Mouse (Mus musculus) neural tube, embryonic 12.5 days (tissue): Measurements from ENCODE around the gene Jpt2. TPM values are rescaled to one million over a fixed set of nuclear protein-coding genes. Genes with fewer than 3 reads are reported as not detected.
"Not testable (repeated sequence)": the region's sequence is repeated elsewhere in the genome, so short reads cannot be mapped to it uniquely, and the experiment has no call there.

Experiments used
- ATAC-seq: fragments of 200-750 bp; cut with Nextera tagmentation; 2 replicates; pipeline ENCODE4 v1.8.0; 2017; ENCODE audit warnings: low read depth, mild to moderate bottlenecking, moderate TSS enrichment, moderate library complexity; ENCODE audit not compliant: low FRiP score
- H3K27ac ChIP-seq: fragments of 300-500 bp; sonication (generic); 2 replicates; pipeline ENCODE4 v1.5.1; 2016
- H3K27me3 ChIP-seq: fragments of 300-500 bp; sonication (generic); replicated peaks from 2 replicates; pipeline ENCODE4 v1.6.1; 2016; ENCODE audit warnings: mild to moderate bottlenecking
- H3K36me3 ChIP-seq: fragments of 300-500 bp; sonication (generic); 2 replicates; pipeline ENCODE4 v1.6.1; 2016; ENCODE audit warnings: mild to moderate bottlenecking
- H3K4me1 ChIP-seq: fragments of 300-500 bp; sonication (generic); 2 replicates; pipeline ENCODE4 v1.6.1; 2016
- H3K4me2 ChIP-seq: fragments of 300-500 bp; sonication (generic); replicated peaks from 2 replicates; pipeline ENCODE4 v1.6.1; 2016; ENCODE audit warnings: mild to moderate bottlenecking
- H3K4me3 ChIP-seq: fragments of 300-500 bp; sonication (generic); 2 replicates; pipeline ENCODE4 v1.5.1; 2016
- H3K9ac ChIP-seq: fragments of 300-500 bp; sonication (generic); 2 replicates; pipeline ENCODE4 v1.6.1; 2016; ENCODE audit warnings: mild to moderate bottlenecking
- H3K9me3 ChIP-seq: fragments of 300-500 bp; sonication (generic); 2 replicates; pipeline ENCODE4 v1.6.1; 2016; ENCODE audit warnings: mild to moderate bottlenecking
- WGBS: fragments of 180-500 bp; shearing (Covaris S2); methylation state at CpG from one replicate; pipeline ENCODE4 v1.1.7; 2016; 5-methylcytosine and 5-hydroxymethylcytosine counted together
- polyA plus RNA-seq: library from polyadenylated mRNA; unstranded; fragments of >200 nt; fragmentation: Nextera tagmentation; extraction: Ambion mirVana; gene quantifications from 2 replicates; pipeline ENCODE4 v1.2.1, GENCODE M21; 2016

Gene Jpt2
- 183 TPM in 2 replicates for polyA plus RNA-seq

DNA sequence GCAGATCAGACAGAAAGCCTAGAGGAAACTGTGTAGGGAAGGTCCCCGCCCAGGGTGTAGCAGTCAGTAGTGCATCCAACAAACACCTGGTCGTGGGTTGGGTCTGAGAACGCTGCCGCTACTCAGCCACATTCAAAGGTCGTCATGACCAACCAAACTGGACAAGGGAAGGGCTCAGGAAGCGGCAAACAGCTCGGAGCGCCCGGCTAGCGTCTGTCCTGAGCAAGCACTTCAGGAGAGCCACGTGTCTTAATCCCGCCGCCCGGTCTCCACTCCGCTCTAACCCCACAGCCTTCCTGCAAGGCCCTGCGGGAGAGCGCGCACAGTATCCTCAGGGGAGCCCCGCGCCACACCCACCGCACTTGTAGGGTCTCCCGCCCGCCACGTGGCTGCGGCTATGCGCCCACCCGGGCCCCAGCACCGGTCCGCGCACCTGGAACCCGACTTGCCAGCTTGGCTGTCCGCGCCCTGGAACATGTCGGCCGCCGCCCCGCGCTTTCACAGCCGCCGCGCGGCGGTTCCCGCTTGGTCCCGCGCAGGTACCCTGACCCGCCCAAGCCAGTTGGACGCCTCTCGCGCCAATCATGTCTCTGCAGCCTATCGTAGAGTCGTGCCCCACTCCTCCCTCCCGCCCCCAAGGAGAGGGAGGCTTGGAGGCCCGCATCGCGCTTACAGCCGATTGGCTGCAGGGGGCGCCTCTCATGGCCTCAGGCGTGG, at the start of gene Jpt2:
Gene Jpt2, minus strand, starts transcription at position 555 of the 717 bp plus-strand sequence.
- under 1% methylated on average over 59 of the region's 59 CpGs for WGBS
- H3K36me3 ChIP-seq, result peaks cover 41% of the 10 kb centered on the region
- H3K4me1 ChIP-seq, result peaks cover 12% of the 10 kb centered on the region
- peak within 1 kb of the TSS; percentile 68 for H3K9ac ChIP-seq
- no peaks in the 10 kb centered on the region for H3K27me3 ChIP-seq
- peak within 1 kb of the TSS; percentile 32; the same call in 1 of the 2 replicates for H3K27ac ChIP-seq
- peak within 1 kb of the TSS; percentile 64 for H3K4me2 ChIP-seq
- ATAC-seq, result peak; percentile 100
- H3K4me3 ChIP-seq, result peak within 1 kb of the TSS; percentile 74
- no peaks in the 10 kb centered on the region for H3K9me3 ChIP-seq

DNA sequence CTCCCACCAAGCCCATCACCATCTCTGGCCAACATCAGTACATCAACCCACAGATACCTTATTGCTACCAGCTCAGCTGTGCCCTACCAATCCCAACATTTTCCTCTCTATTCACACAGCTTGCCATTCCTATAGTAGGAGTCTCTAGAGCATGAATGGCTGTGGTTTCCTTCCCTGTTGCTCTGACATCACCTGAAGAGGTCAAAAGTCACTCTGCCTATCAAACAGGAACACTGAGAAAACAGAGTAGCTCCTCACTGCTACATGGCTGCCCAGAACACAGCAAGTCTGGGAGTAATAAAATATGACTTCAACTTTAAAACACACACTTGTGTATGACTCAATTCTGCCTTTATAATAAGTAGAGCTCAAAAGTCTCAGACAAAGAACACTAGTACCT, 47.0 kb upstream of the Jpt2 start:
- no peak overlapping the region for H3K9ac ChIP-seq
- no peak overlapping the region for H3K4me2 ChIP-seq
- peaks cover 60% of the 10 kb centered on the region for H3K36me3 ChIP-seq
- H3K27ac ChIP-seq, result no peak overlapping the region
- H3K27me3 ChIP-seq, result no peaks in the 10 kb centered on the region
- no peak for ATAC-seq
- no peaks in the 10 kb centered on the region for H3K9me3 ChIP-seq
- H3K4me3 ChIP-seq, result no peak overlapping the region
- H3K4me1 ChIP-seq, result no peaks in the 10 kb centered on the region; the same call in 1 of the 2 replicates

DNA sequence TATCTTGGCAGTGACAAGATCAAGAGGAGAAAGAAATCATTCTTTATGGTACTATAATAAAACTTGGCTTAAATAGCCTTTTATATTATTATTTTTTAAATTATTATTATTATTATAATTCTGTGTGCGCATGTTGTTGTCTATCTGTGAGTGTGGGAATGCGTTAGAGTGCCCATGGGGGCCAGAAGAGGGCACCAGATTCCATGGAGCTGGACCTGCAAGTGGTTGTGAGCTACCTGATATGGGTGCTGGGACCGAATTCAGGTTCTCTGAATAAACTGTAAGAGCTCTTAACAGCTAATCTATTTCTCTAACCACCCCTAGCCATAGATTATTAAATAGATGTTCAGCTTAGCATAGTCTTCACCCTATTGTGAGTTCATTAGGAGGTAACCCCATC, 44.6 kb upstream of the Jpt2 start:
- Histone ChIP-seq H3K9ac (no peak overlapping the region), H3K36me3 (peaks cover 61% of the 10 kb centered on the region), H3K4me2 (no peak overlapping the region), H3K27me3 (no peaks in the 10 kb centered on the region), H3K9me3 (no peaks in the 10 kb centered on the region), H3K4me1 (no peaks in the 10 kb centered on the region), H3K4me3 (no peak overlapping the region), H3K27ac (no peak overlapping the region)
- WGBS, result 98% methylated on average over 3 of the region's 3 CpGs
- no peak for ATAC-seq

DNA sequence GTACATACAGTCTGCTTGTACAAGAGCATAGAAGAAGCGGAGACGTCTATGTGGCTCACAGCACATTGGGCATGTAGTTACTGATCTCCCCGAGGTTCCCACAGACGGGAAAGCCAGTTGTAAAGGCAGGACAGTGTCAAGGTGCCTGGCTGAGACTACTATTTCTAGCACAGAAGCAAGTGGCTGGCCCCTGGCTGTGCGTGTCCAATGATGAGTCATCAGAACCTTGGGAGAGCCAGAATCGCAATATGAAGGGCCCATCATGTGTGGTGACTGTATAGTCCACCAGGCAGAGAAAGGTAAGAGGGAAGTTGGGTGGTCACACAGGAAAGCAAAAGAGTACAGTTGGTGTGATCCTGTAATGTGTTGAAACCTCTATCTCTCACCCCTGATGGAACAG, 34.2 kb upstream of the Jpt2 start:
- Histone ChIP-seq H3K27ac (no peak overlapping the region), H3K4me2 (no peak overlapping the region), H3K27me3 (no peaks in the 10 kb centered on the region), H3K36me3 (peaks cover 93% of the 10 kb centered on the region), H3K9me3 (no peaks in the 10 kb centered on the region), H3K4me3 (no peak overlapping the region), H3K4me1 (no peaks in the 10 kb centered on the region), H3K9ac (no peak overlapping the region)
- no peak for ATAC-seq
- WGBS, result 94% methylated on average over 6 of the region's 6 CpGs

DNA sequence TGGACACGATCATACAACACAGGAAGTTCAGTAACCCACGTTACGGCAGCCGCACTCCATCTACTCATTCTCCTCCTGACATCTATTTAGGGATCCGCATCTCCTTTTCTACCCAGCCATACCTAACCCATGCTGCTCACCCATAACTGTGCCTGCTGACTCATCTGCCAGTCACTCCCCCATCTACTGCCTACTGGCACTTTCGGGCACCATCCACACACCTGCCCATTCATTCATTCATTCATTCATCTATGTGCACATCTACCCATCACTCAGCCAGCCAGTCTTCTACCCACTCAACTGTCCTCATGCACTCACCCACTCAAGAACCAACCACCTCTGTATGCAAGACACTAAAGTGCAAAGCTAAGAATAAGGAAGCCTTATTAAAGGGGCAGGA, 26.7 kb upstream of the Jpt2 start:
- Histone ChIP-seq H3K9me3 (no peaks in the 10 kb centered on the region), H3K4me2 (no peak overlapping the region), H3K27me3 (no peaks in the 10 kb centered on the region), H3K4me3 (no peak overlapping the region), H3K4me1 (no peaks in the 10 kb centered on the region), H3K36me3 (peaks cover 93% of the 10 kb centered on the region), H3K9ac (no peak overlapping the region), H3K27ac (no peak overlapping the region)
- WGBS, result 92% methylated on average over 6 of the region's 6 CpGs
- ATAC-seq, result no peak

DNA sequence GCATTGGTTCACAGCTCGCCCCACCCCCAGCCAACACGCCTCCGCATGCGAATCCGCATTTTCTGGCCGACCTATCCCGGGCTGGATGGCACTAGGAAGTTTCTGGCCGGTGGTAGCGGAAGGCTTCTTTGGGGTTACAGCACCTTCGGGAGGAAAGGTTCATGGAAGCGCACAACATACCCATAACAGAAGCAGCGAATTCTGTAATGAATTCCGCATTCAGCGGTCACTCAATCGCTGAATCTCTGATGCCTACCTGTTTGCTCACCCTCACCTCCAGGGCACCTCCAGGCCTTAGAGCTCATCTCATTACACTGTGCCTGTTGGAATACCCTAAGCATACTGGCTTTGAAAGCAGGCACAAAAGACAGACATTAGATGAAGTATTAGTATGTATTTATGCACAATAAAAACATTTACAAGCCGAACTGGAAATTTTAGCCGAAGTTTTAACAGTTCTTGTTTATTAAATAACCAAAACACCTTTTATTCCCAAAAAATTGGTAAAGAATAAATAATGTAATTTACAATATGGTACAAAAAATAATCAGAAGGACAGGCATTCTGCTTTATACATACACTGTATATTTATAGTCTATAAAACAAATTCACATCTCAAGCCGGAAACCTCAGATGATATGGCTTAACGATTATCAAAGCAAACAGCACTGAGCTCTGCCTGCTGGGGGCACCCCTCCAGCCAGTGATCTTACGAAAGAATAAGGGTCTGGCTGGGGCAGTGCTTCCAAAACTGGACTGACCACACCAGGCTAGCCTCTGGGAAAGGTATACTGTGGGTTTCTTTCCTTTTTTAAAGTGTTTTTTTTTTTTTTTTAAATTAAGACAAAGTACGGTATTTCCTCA, 595 bp upstream of the Jpt2 start:
- peak; percentile 26; the same call in 1 of the 2 replicates for ATAC-seq
- Histone ChIP-seq H3K27ac (no peak overlapping the region), H3K9ac (no peak overlapping the region), H3K4me1 (peaks cover 12% of the 10 kb centered on the region), H3K36me3 (peaks cover 41% of the 10 kb centered on the region), H3K4me2 (peak overlapping the region; percentile 64), H3K9me3 (no peaks in the 10 kb centered on the region), H3K4me3 (peak overlapping the region; percentile 74), H3K27me3 (no peaks in the 10 kb centered on the region)
- 17% methylated on average over 21 of the region's 21 CpGs for WGBS

DNA sequence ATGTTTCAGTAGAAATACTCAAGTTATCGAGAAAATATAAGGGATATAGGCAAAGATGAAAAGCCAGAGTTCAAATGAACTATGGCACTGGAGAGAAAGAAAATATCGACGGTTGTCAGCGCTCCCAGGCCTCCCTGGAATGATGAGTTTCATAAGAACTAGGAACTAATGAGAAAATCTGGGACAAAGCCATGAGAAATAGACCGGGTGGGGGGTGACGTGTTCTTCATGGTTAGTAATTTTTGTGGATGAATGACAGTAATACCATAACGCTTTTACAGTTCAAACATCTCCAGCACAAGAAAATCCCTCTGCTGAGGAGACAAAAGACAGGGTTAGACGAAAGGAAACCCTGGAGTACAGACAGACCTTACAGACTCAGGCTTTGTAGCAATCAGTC, 1.1 kb downstream of the Jpt2 start:
- Histone ChIP-seq H3K27ac (no peak overlapping the region), H3K9me3 (no peaks in the 10 kb centered on the region), H3K4me1 (peaks cover 12% of the 10 kb centered on the region), H3K4me3 (peak overlapping the region; percentile 74), H3K27me3 (no peaks in the 10 kb centered on the region), H3K36me3 (peaks cover 38% of the 10 kb centered on the region), H3K9ac (peak overlapping the region; percentile 68), H3K4me2 (peak overlapping the region; percentile 64)
- no peak for ATAC-seq
- 34% methylated on average over 8 of the region's 8 CpGs for WGBS

DNA sequence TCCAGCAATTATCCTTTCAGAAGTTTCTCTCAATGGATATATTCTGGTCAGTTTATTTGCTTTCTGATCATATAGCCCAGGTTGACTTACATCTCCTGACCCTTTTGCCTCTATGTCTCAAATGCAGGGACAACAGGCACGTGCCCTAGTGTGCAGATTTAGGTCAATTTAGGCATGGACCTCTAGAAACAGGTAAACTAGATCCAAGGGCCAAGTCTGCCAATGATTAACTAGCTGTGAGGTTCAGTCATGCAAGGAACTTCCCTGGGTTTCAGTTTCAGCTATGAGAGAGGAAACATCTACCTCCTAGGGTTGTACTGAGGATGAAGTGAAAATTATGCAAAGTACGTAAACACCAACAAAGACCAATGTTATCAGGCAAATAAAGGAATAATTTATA, 7.2 kb downstream of the Jpt2 start:
- ATAC-seq, result no peak
- Histone ChIP-seq H3K27ac (no peak overlapping the region), H3K9ac (no peak overlapping the region), H3K4me3 (no peak overlapping the region), H3K27me3 (no peaks in the 10 kb centered on the region), H3K4me1 (no peaks in the 10 kb centered on the region), H3K9me3 (no peaks in the 10 kb centered on the region), H3K36me3 (peaks cover 47% of the 10 kb centered on the region), H3K4me2 (no peak overlapping the region)
- WGBS, result 97% methylated on average over 2 of the region's 2 CpGs

DNA sequence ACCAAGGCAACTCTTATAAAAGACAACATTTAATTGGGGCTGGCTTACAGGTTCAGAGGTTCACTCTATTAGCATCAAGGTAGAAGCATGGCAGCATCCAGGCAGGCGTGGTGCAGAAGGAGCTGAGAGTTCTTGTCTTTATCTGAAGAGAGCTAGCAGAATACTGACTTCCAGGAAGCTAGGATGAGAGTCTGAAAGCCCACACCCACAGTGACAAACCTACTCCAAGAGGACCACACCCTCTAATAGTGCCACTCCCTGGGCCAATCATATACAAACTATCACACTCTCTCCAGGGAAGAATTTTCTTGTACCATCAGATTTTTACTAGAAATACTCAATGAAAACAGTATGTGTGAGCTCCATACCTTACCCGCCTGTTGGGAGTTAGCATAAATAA, 9.8 kb downstream of the Jpt2 start:
- no peaks in the 10 kb centered on the region for H3K27me3 ChIP-seq
- H3K9ac ChIP-seq, result no peak overlapping the region
- ATAC-seq, result no peak
- WGBS, result 91% methylated on average over 2 of the region's 2 CpGs
- no peak overlapping the region for H3K27ac ChIP-seq
- H3K9me3 ChIP-seq, result no peaks in the 10 kb centered on the region
- H3K4me2 ChIP-seq, result no peak overlapping the region
- H3K4me3 ChIP-seq, result no peak overlapping the region
- no peaks in the 10 kb centered on the region for H3K4me1 ChIP-seq
- peaks cover 65% of the 10 kb centered on the region for H3K36me3 ChIP-seq

DNA sequence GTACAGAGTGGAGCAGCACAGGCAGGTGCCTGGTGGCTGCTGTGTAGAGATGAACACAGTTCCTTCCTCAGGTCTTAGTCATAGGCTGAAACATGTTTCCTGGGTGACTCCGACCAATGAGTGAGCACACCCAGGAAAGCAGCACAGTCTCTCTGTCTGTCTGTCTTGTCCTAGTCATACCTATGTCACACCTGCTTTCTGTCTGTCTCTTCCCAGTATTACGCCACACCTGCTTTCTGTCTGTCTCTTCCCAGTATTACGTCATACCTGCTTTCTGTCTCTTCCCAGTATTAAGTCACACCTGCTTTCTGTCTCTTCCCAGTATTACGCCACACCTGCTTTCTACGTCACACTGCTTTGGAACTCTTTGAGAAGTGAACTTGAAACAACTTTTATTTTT, 12.3 kb downstream of the Jpt2 start:
- Histone ChIP-seq H3K4me1 (no peaks in the 10 kb centered on the region), H3K27me3 (no peaks in the 10 kb centered on the region), H3K27ac (no peak overlapping the region), H3K9ac (no peak overlapping the region), H3K4me3 (no peak overlapping the region), H3K9me3 (no peaks in the 10 kb centered on the region), H3K36me3 (peaks cover 70% of the 10 kb centered on the region), H3K4me2 (no peak overlapping the region)
- 94% methylated on average over 5 of the region's 5 CpGs for WGBS
- no peak for ATAC-seq

DNA sequence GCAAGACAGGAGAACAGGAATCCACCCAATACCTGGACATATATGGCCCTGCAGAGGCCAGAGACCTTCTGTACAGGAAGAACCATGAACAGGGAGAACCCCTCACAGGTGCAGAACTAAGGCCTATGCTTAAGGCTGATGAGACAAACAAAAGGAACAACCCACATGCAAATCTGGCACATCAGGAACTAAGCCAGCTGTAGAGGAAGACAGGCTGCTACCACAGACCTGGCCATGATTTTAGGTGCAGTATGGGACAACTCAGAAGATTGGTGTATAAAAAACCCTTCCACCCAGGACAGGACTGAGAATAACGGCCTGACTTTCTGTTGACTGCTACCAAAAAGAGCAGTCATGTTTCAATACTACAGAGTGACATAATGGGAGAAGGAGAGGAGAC, 16.9 kb downstream of the Jpt2 start:
- H3K27ac ChIP-seq, H3K9ac ChIP-seq, H3K9me3 ChIP-seq, H3K4me2 ChIP-seq, H3K27me3 ChIP-seq, H3K4me3 ChIP-seq, H3K4me1 ChIP-seq, ATAC-seq: not testable (repeated sequence)
- WGBS, result 95% methylated on average over 1 of the region's 1 CpGs
- peaks cover 54% of the 10 kb centered on the region for H3K36me3 ChIP-seq

DNA sequence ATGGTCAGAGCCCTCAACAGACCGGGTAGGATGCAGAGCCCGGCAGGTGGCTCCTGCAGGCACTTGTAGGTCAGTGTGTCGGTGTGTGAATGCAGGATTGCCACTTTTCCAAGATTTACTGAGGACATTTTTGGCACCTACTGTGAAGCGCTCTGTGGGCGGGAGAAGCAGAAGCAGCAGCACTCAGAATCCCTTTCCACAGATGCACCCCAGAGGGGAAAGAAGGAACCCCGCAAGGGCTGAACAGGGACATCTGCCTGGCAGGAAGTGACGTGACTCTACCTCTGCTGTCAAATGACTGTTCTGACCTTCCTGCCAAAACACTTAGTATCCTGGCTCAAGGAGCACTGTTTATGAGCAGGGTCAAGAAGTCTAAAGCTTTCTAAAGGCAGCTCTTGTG, 17.5 kb downstream of the Jpt2 start:
- Histone ChIP-seq H3K27ac (no peak overlapping the region), H3K4me3 (no peak overlapping the region), H3K36me3 (peaks cover 48% of the 10 kb centered on the region), H3K9me3 (no peaks in the 10 kb centered on the region), H3K4me2 (no peak overlapping the region), H3K9ac (no peak overlapping the region), H3K4me1 (no peaks in the 10 kb centered on the region), H3K27me3 (no peaks in the 10 kb centered on the region)
- 84% methylated on average over 7 of the region's 7 CpGs for WGBS
- no peak for ATAC-seq
